Mouse (Mus musculus) midbrain, embryonic 15.5 days (tissue): ENCODE results near the gene E2f8. TPM values are rescaled to one million over a fixed set of nuclear protein-coding genes. Genes with fewer than 3 reads are reported as not detected.

Experiments used
- ATAC-seq: fragments of 200-750 bp; cut with Nextera tagmentation; replicated peaks from 2 replicates; pipeline ENCODE4 v1.8.0; 2017; ENCODE audit warnings: moderate TSS enrichment
- H3K27ac ChIP-seq: fragments of 300-500 bp; sonication (generic); 2 replicates; pipeline ENCODE4 v1.5.1; 2015; ENCODE audit warnings: mild to moderate bottlenecking, inconsistent platforms
- H3K27me3 ChIP-seq: fragments of 300-500 bp; sonication (generic); replicated peaks from 2 replicates; pipeline ENCODE4 v1.6.1; 2015; ENCODE audit warnings: inconsistent platforms
- H3K36me3 ChIP-seq: fragments of 300-500 bp; sonication (generic); replicated peaks from 2 replicates; pipeline ENCODE4 v1.6.1; 2015; ENCODE audit warnings: inconsistent platforms
- H3K4me1 ChIP-seq: fragments of 300-500 bp; sonication (generic); 2 replicates; pipeline ENCODE4 v1.6.1; 2015; ENCODE audit warnings: inconsistent platforms
- H3K4me2 ChIP-seq: fragments of 300-500 bp; sonication (generic); 2 replicates; pipeline ENCODE4 v1.6.1; 2015; ENCODE audit warnings: inconsistent platforms, mild to moderate bottlenecking, moderate library complexity
- H3K4me3 ChIP-seq: fragments of 300-500 bp; sonication (generic); 2 replicates; pipeline ENCODE4 v1.5.1; 2015; ENCODE audit warnings: mild to moderate bottlenecking, inconsistent platforms
- H3K9ac ChIP-seq: fragments of 300-500 bp; sonication (generic); 2 replicates; pipeline ENCODE4 v1.6.1; 2015; ENCODE audit warnings: mild to moderate bottlenecking, inconsistent platforms
- H3K9me3 ChIP-seq: fragments of 300-500 bp; sonication (generic); 2 replicates; pipeline ENCODE4 v1.6.1; 2016; ENCODE audit warnings: inconsistent platforms
- WGBS: fragments of 180-500 bp; shearing (Covaris S2); methylation state at CpG from one replicate; pipeline ENCODE4 v1.1.7; 2015; ENCODE audit warnings: mixed read lengths; 5-methylcytosine and 5-hydroxymethylcytosine counted together
- polyA plus RNA-seq: library from polyadenylated mRNA; unstranded; fragments of >200 nt; fragmentation: Nextera tagmentation; extraction: Ambion mirVana; gene quantifications from 2 replicates; pipeline ENCODE4 v1.2.1, GENCODE M21; 2015

E2f8 gene
- polyA plus RNA-seq, 1 experiment from 2014 or later = 2.5 TPM

GRCm38 (mm10) chr7:48829177-48829910, 52.1 kb downstream of the E2f8 start:
- peaks cover 12% of the 10 kb centered on the region for H3K27me3 ChIP-seq
- H3K4me1 ChIP-seq = no peaks in the 10 kb centered on the region
- no peak overlapping the region for H3K4me2 ChIP-seq
- WGBS = 93% methylated on average over 5 of the region's 5 CpGs
- no peak overlapping the region for H3K9ac ChIP-seq
- no peak overlapping the region for H3K4me3 ChIP-seq
- no peaks in the 10 kb centered on the region for H3K9me3 ChIP-seq
- ATAC-seq = no peak
- no peak overlapping the region for H3K27ac ChIP-seq
- H3K36me3 ChIP-seq = peaks cover 17% of the 10 kb centered on the region

GRCm38 (mm10) chr7:48825170-48825569, 56.2 kb downstream of the E2f8 start:
- H3K36me3 ChIP-seq = peaks cover 32% of the 10 kb centered on the region
- H3K27me3 ChIP-seq = no peaks in the 10 kb centered on the region
- H3K27ac ChIP-seq = no peak overlapping the region
- H3K4me1 ChIP-seq = peaks cover 5% of the 10 kb centered on the region; the same call in 1 of the 2 replicates
- no peaks in the 10 kb centered on the region for H3K9me3 ChIP-seq
- no peak overlapping the region for H3K4me3 ChIP-seq
- ATAC-seq = no peak
- no peak overlapping the region for H3K4me2 ChIP-seq
- H3K9ac ChIP-seq = no peak overlapping the region
- 91% methylated on average over 6 of the region's 6 CpGs for WGBS

GRCm38 (mm10) chr7:48824671-48825070, 56.7 kb downstream of the E2f8 start:
- Histone ChIP-seq H3K27ac (no peak overlapping the region), H3K4me1 (peaks cover 5% of the 10 kb centered on the region; the same call in 1 of the 2 replicates), H3K27me3 (no peaks in the 10 kb centered on the region), H3K36me3 (peaks cover 32% of the 10 kb centered on the region), H3K4me3 (no peak overlapping the region), H3K9me3 (no peaks in the 10 kb centered on the region), H3K9ac (no peak overlapping the region), H3K4me2 (no peak overlapping the region)
- 95% methylated on average over 1 of the region's 1 CpGs for WGBS
- no peak for ATAC-seq

GRCm38 (mm10) chr7:48823621-48824020, 57.8 kb downstream of the E2f8 start:
- peaks cover 5% of the 10 kb centered on the region; the same call in 1 of the 2 replicates for H3K4me1 ChIP-seq
- H3K27me3 ChIP-seq = no peaks in the 10 kb centered on the region
- ATAC-seq = no peak
- 91% methylated on average over 3 of the region's 3 CpGs for WGBS
- no peak overlapping the region for H3K4me2 ChIP-seq
- no peaks in the 10 kb centered on the region for H3K9me3 ChIP-seq
- H3K4me3 ChIP-seq = no peak overlapping the region
- H3K27ac ChIP-seq = no peak overlapping the region
- H3K36me3 ChIP-seq = peaks cover 32% of the 10 kb centered on the region
- no peak overlapping the region for H3K9ac ChIP-seq

GRCm38 (mm10) chr7:48821654-48822053, 59.7 kb downstream of the E2f8 start:
- 56% methylated on average over 5 of the region's 5 CpGs for WGBS
- Histone ChIP-seq H3K27me3 (no peaks in the 10 kb centered on the region), H3K9me3 (no peaks in the 10 kb centered on the region), H3K4me1 (peaks cover 5% of the 10 kb centered on the region; the same call in 1 of the 2 replicates), H3K9ac (no peak overlapping the region), H3K4me3 (no peak overlapping the region), H3K4me2 (no peak overlapping the region), H3K27ac (no peak overlapping the region), H3K36me3 (peaks cover 33% of the 10 kb centered on the region)
- no peak for ATAC-seq

Other genes starting within 250 kb of the E2f8 start
- not detected in 2 replicates for gene Mrgprb3, start 237.8 kb downstream of the E2f8 start, polyA plus RNA-seq
- 36.5 and 38.7 TPM in 2 replicates for gene Zdhhc13, start 92.6 kb downstream of the E2f8 start, polyA plus RNA-seq
- 0.53 and 1.6 TPM in 2 replicates for gene Csrp3, start 33.6 kb downstream of the E2f8 start, polyA plus RNA-seq
- gene Nav2, start 27.1 kb upstream of the E2f8 start, polyA plus RNA-seq = 22.8 and 26.2 TPM in 2 replicates